22 mouse cellular contexts compared by ENCODE assay signal in genomic region chr17:11402225-11402875, GRCm38 (mm10).
DNase-seq lines count a peak whose midpoint lies in the region; ATAC-seq and TF ChIP-seq lines count a peak whose summit lies in the region.
"Had no signal": no experiment of that assay in that cellular context is flagged by ENCODE, and none has a peak within 500 bp of the region (broad histone marks: within the 10 kb centered on the region; RNA-seq: fewer than 3 reads in every experiment).

No protein-coding gene starts in this region.

- no peak for TF ChIP-seq CTCF in cerebellum, adult 2 months (IDR thresholded peaks at IDR 0.05; ENCODE audit: borderline replicate concordance, insufficient read depth, low read depth, low read length)

- no peak for ATAC-seq in kidney, embryonic 16.5 days (ENCODE audit: low FRiP score, low TSS enrichment)
- ATAC-seq: activated CD4-positive, CD25-positive, alpha-beta regulatory T cell, adult 4 months; forebrain, embryonic 16.5 days; hindbrain, postnatal 0 days; Patski had no signal

- H3K4me3 ChIP-seq in cerebellum, adult 2 months (replicated peaks; ENCODE audit: insufficient read depth, low read depth, low read length) = no peak overlapping the region
- H3K4me3 ChIP-seq in kidney, embryonic 16.5 days (ENCODE audit: low read length) = no peak overlapping the region
- H3K4me3 ChIP-seq: embryonic facial prominence, embryonic 10.5 days; forebrain, embryonic 10.5 days; heart, adult 2 months; heart, embryonic 15.5 days; hindbrain, embryonic 13.5 days had no signal

- H3K27ac ChIP-seq in cerebellum, adult 2 months (ENCODE audit: insufficient read depth, low read length) = peak overlapping the region; percentile 74
- no peak overlapping the region for H3K27ac ChIP-seq in kidney, embryonic 16.5 days (ENCODE audit: low read length)
- H3K27ac ChIP-seq: embryonic facial prominence, embryonic 10.5 days; forebrain, embryonic 10.5 days; heart, adult 2 months; heart, embryonic 15.5 days; hindbrain, embryonic 13.5 days; hindbrain, postnatal 0 days had no signal

- DNase-seq in cerebellum, adult 11-12 months = peak; percentile 6
- no peak for DNase-seq in cerebellum, adult 11 months
- peak; percentile 28 to 64 for DNase-seq in cerebellum, adult 2 months
- peak; percentile 25 to 35 for DNase-seq in cerebellum, postnatal 10 days
- DNase-seq in MN1 (ENCODE audit: low spot score) = no peak
- DNase-seq in spleen, postnatal 36 days (ENCODE audit: low spot score in 2 of 2) = no peak
- DNase-seq: adrenal gland, adult 2 months; adrenal gland, postnatal 25 days; gastrocnemius, postnatal 14 days; heart, adult 2 months; heart, postnatal 14 days; kidney, adult 11 months had no signal

- H3K4me1 ChIP-seq in cerebellum, adult 2 months (ENCODE audit: control insufficient read depth, insufficient read depth, low read length) = peaks cover 11% of the 10 kb centered on the region
- no peaks in the 10 kb centered on the region for H3K4me1 ChIP-seq in kidney, embryonic 16.5 days (ENCODE audit: insufficient read depth, low read length)
- H3K4me1 ChIP-seq: embryonic facial prominence, embryonic 10.5 days; forebrain, embryonic 10.5 days; heart, embryonic 15.5 days; hindbrain, embryonic 13.5 days had no signal

- H3K4me2 ChIP-seq in kidney, embryonic 16.5 days (replicated peaks; ENCODE audit: low read depth, low read length) = no peak overlapping the region
- H3K4me2 ChIP-seq: heart, embryonic 11.5 days; heart, embryonic 15.5 days; hindbrain, embryonic 13.5 days had no signal

- no peaks in the 10 kb centered on the region for H3K9me3 ChIP-seq in kidney, embryonic 16.5 days (ENCODE audit: low read length)
- H3K9me3 ChIP-seq: embryonic facial prominence, embryonic 10.5 days; forebrain, embryonic 10.5 days; heart, embryonic 15.5 days; hindbrain, embryonic 13.5 days had no signal

- TF ChIP-seq POLR2A in cerebellum, adult 2 months (IDR thresholded peaks at IDR 0.05; ENCODE audit: borderline replicate concordance, insufficient read depth, low read length) = no peak

- 15% methylated on average over 2 of the region's 2 CpGs for WGBS in cerebellum, adult 2 months
- 90% methylated on average over 2 of the region's 2 CpGs for WGBS in kidney, embryonic 16.5 days

- no peaks in the 10 kb centered on the region for H3K27me3 ChIP-seq in cerebellum, adult 2 months (ENCODE audit: control insufficient read depth, insufficient read depth, low read length)
- H3K27me3 ChIP-seq in kidney, embryonic 16.5 days (ENCODE audit: insufficient read depth, low read length) = no peaks in the 10 kb centered on the region
- H3K27me3 ChIP-seq: heart, embryonic 15.5 days; hindbrain, embryonic 13.5 days; Patski had no signal

- H3K9ac ChIP-seq in kidney, embryonic 16.5 days (replicated peaks; ENCODE audit: low read length) = no peak overlapping the region
- H3K9ac ChIP-seq: heart, embryonic 15.5 days; hindbrain, embryonic 13.5 days had no signal

- H3K36me3 ChIP-seq in kidney, embryonic 16.5 days (ENCODE audit: insufficient read depth, low read length) = no peaks in the 10 kb centered on the region
- H3K36me3 ChIP-seq: embryonic facial prominence, embryonic 10.5 days; forebrain, embryonic 10.5 days; heart, embryonic 15.5 days; hindbrain, embryonic 13.5 days had no signal

Comparison
In these comparisons a context has a peak if more than half of its experiments do, and no peak if none do; other contexts are left out.
1. DNase-seq: peak in cerebellum, adult 11-12 months (single experiment), cerebellum, adult 2 months (2 of 2) and cerebellum, postnatal 10 days (2 of 2); none in cerebellum, adult 11 months (single experiment), MN1 (single experiment) and spleen, postnatal 36 days (0 of 2).